Mouse (Mus musculus): ENCODE results near the gene Tox3.

Tox3 gene

GRCm38 (mm10) chr8:90348178-90348925 lies at the start of gene Tox3:
Gene Tox3, minus strand, starts transcription at chr8:90348343.
- no peak for DNase-seq (ENCODE audit: low read depth)

DNA sequence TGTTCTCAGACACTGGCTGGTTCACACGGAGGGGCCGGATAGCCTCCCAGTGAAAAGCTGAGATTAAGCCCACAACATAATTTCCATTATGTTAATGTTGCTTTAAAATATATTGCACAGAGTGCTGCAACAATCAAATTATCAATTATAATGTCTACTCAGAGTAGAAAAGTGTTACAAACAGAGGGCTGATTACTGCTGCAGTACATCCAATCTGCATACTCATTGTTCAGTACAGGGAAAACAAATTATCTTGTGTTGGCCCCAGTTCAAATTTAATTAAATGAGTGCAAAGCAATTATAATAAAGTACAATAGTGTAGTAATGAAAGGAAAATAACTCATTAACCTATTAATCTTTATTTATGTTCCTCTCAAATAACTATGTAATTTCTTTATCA lies 44.5 kb upstream of the Tox3 start:
- no peak for DNase-seq (ENCODE audit: low read depth)

DNA sequence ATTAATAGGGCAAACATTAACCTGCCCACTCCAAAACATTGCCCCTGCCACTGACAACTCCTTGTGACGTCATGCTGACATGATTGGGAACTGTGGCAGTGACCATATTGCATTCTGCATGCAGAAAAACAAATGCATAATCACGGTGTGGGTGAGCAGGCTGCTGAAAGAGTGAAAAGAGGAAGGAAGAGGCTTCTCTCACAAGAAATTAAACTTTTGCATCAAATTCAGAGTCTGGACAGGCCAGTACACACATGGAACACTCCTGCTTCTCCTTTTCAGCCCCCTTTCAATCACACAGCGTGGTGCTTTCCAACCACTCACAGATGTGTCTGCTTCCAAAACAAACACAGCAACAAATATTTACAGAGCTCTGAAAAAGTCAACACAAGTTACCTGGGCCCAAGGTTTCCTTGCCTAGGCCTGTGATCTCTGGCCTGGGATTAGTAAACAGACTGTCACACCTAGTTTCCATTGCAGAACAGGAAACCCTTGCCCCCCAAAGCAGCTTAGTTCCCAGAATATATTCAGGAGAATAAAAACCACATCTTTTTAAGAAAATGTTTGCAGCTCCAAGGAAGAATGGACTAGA lies 43.4 kb upstream of the Tox3 start:
- DNase-seq (ENCODE audit: low read depth): no peak

DNA sequence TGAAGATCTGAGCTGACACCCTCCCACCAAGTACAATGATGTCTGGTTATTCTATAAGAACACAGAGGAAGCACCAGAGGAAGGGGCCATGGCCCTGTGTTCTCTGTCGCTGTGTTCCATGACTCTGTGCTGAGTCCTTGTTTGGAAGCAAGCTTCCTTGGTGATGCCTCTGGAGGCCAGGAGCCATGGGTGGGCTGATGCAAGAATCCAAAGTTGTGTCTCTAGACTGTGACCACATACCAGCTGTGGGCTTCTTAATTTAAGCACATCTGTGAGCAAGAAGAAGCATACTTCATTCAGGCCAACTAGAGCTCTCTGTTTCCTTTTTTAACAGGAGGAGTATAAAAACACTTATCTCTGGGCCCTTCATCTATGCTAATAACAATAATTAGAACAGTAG lies 42.7 kb upstream of the Tox3 start:
- no peak for DNase-seq (ENCODE audit: low read depth)

DNA sequence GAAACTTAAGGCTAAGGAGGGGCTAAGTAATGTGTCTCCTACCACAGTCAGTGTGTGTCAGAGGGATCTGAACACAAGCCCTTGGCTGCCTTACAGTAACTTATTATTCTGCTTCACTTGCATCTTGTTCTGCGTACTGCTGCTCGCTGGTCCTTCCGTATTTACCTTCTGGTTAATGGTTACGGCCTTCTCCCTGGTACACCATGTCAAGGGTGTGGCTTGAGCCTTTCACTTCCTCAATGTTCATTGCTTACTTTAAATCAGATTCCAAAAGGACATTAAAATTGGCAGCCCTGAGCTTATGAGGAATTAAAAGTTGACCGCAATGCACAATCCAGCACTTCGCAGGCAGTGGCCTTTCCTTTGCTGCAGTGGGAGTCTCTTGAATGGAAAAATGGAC lies 30.9 kb upstream of the Tox3 start:
- DNase-seq (ENCODE audit: low read depth): no peak

DNA sequence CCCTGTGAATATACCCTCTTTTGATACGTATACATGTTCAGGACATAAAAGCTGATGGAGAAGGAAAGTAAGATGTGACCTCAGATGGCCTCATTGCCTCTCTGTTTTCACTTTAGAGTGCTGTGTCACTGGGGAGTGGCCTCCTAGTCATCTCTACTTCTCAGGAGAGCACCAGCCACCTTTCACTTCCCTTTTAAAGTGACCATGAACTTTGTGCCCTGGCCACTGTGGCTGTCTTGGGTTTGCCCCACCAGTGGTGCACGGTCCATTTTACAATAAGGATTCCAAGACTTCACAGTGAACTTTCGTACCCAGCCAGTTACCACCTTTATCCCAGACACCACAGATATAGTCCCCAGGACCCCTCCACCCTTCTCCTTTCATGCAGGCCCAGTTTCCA lies 29.9 kb upstream of the Tox3 start:
- no peak for DNase-seq (ENCODE audit: low read depth)

GRCm38 (mm10) chr8:90371611-90372222 lies 23.6 kb upstream of the Tox3 start:
- no peak for DNase-seq (ENCODE audit: low read depth)

DNA sequence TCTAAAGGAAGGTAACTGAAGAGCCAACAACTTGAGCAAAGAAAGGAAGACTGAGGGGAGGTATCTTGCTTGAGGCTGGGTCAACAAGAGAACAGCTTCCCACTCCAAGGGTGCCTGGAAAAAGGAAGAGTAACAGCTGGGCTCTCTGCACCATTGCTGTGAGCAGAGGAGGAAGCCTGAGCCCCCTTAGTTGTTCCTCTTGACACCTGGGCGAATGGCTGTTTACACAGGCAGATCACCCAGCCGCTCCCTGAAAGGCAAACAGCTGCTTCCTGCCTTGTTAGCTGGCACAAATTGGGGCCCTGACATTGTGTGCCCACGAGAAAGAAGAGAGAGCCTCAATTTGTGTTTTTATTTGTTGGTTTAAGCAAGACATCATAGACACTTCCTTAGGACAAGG lies 21.7 kb upstream of the Tox3 start:
- DNase-seq (ENCODE audit: low read depth): no peak

GRCm38 (mm10) chr8:90356729-90357128 lies 8.6 kb upstream of the Tox3 start:
- DNase-seq (ENCODE audit: low read depth): peak; percentile 2

DNA sequence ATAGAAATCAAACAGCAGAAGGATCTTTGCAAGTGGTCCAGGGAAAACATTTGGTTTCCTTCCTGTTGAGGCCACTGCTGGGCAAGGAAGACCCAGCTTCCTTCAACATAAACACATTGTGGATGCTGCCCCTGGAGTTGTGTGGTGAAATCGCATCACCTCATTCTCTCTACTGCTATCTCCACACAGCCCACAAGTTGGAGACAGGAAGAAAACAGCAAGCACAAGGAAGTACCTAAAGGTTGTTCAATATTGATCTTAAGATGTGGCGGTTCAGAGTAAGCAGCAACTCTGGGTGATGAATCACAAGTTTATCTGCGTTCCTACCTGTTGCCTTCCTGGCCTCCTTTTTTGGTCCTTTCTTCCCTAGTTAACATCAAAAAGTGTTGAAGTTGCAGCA lies 6.6 kb upstream of the Tox3 start:
- DNase-seq (ENCODE audit: low read depth): no peak

DNA sequence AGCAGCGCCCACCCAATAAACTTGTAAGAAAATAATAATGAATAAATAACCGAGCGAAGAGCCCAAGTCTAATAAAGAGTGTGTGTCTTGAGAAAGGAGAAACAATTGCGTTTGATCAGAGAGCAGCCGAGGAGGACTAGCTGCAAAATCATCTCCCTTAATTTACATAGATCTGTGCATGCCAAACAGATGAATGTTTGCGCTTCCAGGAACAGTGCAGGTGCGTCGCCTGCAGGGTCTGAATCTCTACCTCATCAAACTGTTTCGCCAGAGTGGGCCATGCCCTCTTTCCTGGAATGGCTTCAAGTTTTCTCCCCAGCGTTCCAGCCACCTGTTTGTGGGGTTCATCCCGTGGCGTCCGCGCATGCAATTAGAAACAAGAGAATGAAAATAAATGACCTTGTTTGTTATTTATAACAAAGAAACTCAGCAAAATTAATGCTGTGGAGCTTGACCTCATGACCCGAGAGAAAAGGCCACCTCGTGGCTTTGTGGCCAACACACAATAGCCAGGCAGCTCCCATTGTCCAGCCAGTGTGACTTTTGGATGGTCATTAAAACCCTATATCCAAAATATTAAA lies 5.9 kb upstream of the Tox3 start:
- DNase-seq (ENCODE audit: low read depth): no peak

- no peak for DNase-seq (ENCODE audit: low read depth)
These were observed 5.4 kb upstream of the Tox3 start for GRCm38 (mm10) chr8:90353499-90353898.

DNA sequence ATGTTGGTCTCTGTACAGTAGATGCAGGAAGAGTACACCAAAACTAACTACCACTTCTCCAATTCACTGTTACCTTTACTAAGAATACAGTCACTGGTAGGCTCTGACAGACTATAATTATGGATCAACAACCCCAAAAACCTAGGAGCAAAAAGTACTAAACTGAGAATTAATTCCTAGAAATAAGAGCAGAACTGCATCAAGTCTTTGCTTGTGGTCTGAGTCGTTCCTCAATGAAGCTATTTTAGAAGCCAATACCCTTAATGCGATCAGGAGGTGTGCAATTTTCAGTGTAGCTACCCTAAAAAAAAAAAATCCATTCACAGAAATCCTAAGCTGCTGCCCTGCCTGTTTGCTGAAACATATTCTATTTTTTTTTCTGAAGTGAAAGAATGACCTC lies 4.8 kb upstream of the Tox3 start:
- DNase-seq (ENCODE audit: low read depth): no peak

DNA sequence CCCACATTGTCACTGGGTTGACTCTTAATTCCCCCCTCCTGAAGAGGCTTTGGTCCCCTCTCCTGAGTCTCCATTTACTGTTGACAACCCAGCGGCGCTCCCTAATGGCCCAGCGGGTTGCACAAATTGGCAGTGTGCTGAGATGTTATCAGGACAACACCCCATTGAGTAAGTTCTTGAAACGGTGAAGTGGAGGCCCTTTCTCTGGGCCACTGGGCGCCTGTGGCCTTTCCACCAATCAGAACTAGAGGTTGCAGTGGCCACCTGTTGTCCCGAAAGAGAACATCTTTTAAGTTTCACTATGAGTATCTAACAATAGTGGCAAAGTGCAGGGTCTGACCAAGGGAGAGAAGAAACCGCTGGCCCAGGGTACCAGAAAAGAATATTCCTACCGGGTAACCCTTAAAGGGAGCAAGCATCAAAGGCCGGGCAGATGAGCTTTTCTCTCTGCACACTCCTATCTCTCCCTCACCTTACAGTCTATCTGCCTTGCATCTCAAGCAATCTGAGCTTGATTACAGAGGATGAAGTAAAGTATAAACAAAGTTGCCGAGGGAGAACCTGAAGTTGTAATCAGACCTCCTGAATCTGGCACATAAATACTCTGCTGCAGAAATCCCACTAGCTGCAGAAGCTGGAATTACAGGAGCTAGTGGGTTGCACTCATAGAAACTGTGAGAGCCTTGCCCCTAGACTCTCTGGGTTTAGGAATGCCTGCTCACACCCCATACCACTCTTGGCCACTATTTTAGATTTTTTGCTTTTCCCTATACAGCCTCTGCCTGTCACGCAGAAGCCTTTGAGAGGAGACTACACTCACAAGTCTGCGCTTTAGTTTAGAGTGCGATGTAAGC lies 1.8 kb upstream of the Tox3 start:
- DNase-seq (ENCODE audit: low read depth): no peak

- no peak for DNase-seq (ENCODE audit: low read depth)
These were observed 962 bp upstream of the Tox3 start for GRCm38 (mm10) chr8:90348926-90349683.

- DNase-seq (ENCODE audit: low read depth): no peak
These were observed 464 bp downstream of the Tox3 start for GRCm38 (mm10) chr8:90347581-90348177.

- DNase-seq (ENCODE audit: low read depth): no peak
These were observed 1.1 kb downstream of the Tox3 start for GRCm38 (mm10) chr8:90346880-90347535.

DNA sequence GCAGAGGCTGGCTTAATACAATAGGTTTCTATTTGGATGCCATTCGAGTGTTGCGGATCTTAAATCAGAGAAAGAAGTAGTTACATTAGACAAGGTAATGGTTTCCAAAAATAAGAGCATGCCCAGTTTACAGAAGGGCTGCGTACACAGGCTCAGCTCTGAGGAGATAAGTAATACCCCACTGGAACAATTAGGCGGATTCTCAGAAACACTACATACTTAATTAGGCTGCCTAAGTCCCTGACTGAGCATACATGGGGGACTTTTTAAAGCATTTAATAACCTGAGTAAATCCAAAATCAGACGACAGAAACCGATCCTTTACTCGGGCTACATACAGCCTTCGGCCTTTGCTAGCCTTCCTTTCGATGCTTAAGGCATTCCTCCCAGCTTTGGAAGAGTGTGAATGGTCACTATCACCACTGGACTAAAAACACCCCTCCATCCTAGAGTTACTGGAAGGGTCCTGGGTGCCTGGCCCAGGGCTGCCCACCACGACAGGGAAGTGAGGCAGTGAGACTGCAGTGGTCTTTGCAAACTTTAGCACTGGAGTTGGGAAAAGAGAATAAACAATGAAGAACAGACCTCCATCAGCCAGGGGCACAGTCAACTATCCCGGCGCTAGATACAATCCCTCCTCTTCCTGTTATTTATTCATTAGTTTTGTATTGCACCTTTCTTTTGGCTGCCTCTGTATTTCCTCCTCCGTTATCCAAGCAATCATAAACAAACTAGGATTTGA lies 1.8 kb downstream of the Tox3 start:
- no peak for DNase-seq (ENCODE audit: low read depth)

- DNase-seq (ENCODE audit: low read depth): no peak
These were observed 17.5 kb downstream of the Tox3 start for GRCm38 (mm10) chr8:90330377-90331285.

Measured in 416B (cell line).